ENCODE assay signal across 22 mouse cellular contexts in genomic region chr11:20007701-20008100, GRCm38 (mm10).
A peak's percentile ranks its signal among the peaks of the same experiment; 100 is the strongest.
DNase-seq lines count a peak whose midpoint lies in the region; ATAC-seq and TF ChIP-seq lines count a peak whose summit lies in the region.
"Had no signal": no experiment of that assay in that cellular context is flagged by ENCODE, and none has a peak within 500 bp of the region (broad histone marks: within the 10 kb centered on the region; RNA-seq: fewer than 3 reads in every experiment).

No protein-coding gene starts in this region.

- no peak for ATAC-seq in heart, embryonic 14.5 days (ENCODE audit: insufficient number of reproducible peaks, insufficient read depth, low FRiP score, low read depth)
- ATAC-seq: CD4-positive, CD25-positive, alpha-beta regulatory T cell, adult 4 months; forebrain, embryonic 15.5 days; hindbrain, postnatal 0 days had no signal

- H3K4me1 ChIP-seq in heart, embryonic 10.5 days: peaks cover 9% of the 10 kb centered on the region; the same call in 1 of the 2 replicates
- H3K4me1 ChIP-seq in heart, embryonic 14.5 days (ENCODE audit: control insufficient read depth in 2 of 2, insufficient read depth in 2 of 2, low read length in 2 of 2): peaks cover 4 to 6% of the 10 kb centered on the region in 2 experiments; a peak in 2 of 4 replicates
- H3K4me1 ChIP-seq: embryonic facial prominence, embryonic 12.5 days; forebrain, embryonic 15.5 days had no signal

- H3K9ac ChIP-seq in heart, embryonic 14.5 days (ENCODE audit: low read length): no peak overlapping the region
- H3K9ac ChIP-seq: embryonic facial prominence, embryonic 12.5 days; forebrain, embryonic 15.5 days; hindbrain, embryonic 13.5 days had no signal

- H3K36me3 ChIP-seq in heart, embryonic 10.5 days: peaks cover 64% of the 10 kb centered on the region
- peaks cover 49% of the 10 kb centered on the region for H3K36me3 ChIP-seq in heart, embryonic 14.5 days (ENCODE audit: control insufficient read depth, insufficient read depth, low read length)

- H3K4me2 ChIP-seq in heart, embryonic 14.5 days (ENCODE audit: low read length): no peak overlapping the region
- H3K4me2 ChIP-seq: embryonic facial prominence, embryonic 12.5 days; forebrain, embryonic 15.5 days; hindbrain, embryonic 13.5 days had no signal

- WGBS in heart, embryonic 10.5 days: 41% methylated on average over 6 of the region's 6 CpGs
- WGBS in heart, embryonic 14.5 days: 37% methylated on average over 6 of the region's 6 CpGs

- H3K27ac ChIP-seq in gastrocnemius, adult 2 months: peak overlapping the region; percentile 48
- peak overlapping the region; percentile 72 for H3K27ac ChIP-seq in heart, embryonic 10.5 days
- H3K27ac ChIP-seq in heart, embryonic 14.5 days (replicated peaks in 1 of 2; ENCODE audit: control insufficient read depth in 1 of 2, insufficient read depth in 1 of 2, low read depth in 2 of 2, low read length in 2 of 2): peak overlapping the region; percentile 33 to 46; a peak in 1 of 4 replicates
- H3K27ac ChIP-seq: embryonic facial prominence, embryonic 12.5 days; forebrain, embryonic 15.5 days; hindbrain, embryonic 13.5 days; hindbrain, postnatal 0 days had no signal

- no peak for DNase-seq in gastrocnemius, adult 2 months
- no peak for DNase-seq in gastrocnemius, postnatal 10 days
- DNase-seq in heart, embryonic 10.5 days (ENCODE audit: low spot score): no peak
- no peak for DNase-seq in heart, postnatal 10 days
- DNase-seq in heart, postnatal 4 days: peak; percentile 12
- DNase-seq in thymus, postnatal 0 days (ENCODE audit: low spot score): no peak
- no peak for DNase-seq in urinary bladder, postnatal 25 days (ENCODE audit: low spot score)
- DNase-seq: adrenal gland, adult 8-10 months; adrenal gland, postnatal 36 days; B cell, adult 2 months; cerebellum, adult 11 months; cerebellum, adult 9-10 months; cerebellum, postnatal 25 days; gastrocnemius, postnatal 14 days; kidney, adult 11 months had no signal

- no peak overlapping the region for H3K4me3 ChIP-seq in gastrocnemius, adult 2 months
- no peak overlapping the region for H3K4me3 ChIP-seq in heart, embryonic 10.5 days
- no peak overlapping the region for H3K4me3 ChIP-seq in heart, embryonic 14.5 days (ENCODE audit: control insufficient read depth in 1 of 2, insufficient read depth in 1 of 2, low read depth in 1 of 2, low read length in 2 of 2)
- H3K4me3 ChIP-seq: embryonic facial prominence, embryonic 12.5 days; forebrain, embryonic 15.5 days; hindbrain, embryonic 13.5 days had no signal

- H3K27me3 ChIP-seq in heart, embryonic 10.5 days (ENCODE audit: insufficient read depth, poor library complexity, severe bottlenecking): no peaks in the 10 kb centered on the region
- no peaks in the 10 kb centered on the region for H3K27me3 ChIP-seq in heart, embryonic 14.5 days (ENCODE audit: control insufficient read depth, insufficient read depth, low read length)
- H3K27me3 ChIP-seq: embryonic facial prominence, embryonic 12.5 days; forebrain, embryonic 15.5 days; hindbrain, embryonic 13.5 days had no signal

- no peak for TF ChIP-seq CTCF in gastrocnemius, adult 2 months (IDR thresholded peaks at IDR 0.05)

- H3K9me3 ChIP-seq in heart, embryonic 10.5 days: no peaks in the 10 kb centered on the region
- no peaks in the 10 kb centered on the region for H3K9me3 ChIP-seq in heart, embryonic 14.5 days (ENCODE audit: control insufficient read depth, low read length)
- H3K9me3 ChIP-seq: embryonic facial prominence, embryonic 12.5 days; forebrain, embryonic 15.5 days; G1E; hindbrain, embryonic 13.5 days had no signal

- intact Hi-C loops in gastrocnemius, adult 2 months (cut with DNase I): no loop called here
- intact Hi-C loops in heart, postnatal 10 days (cut with DNase I): no loop called here
